Mouse (Mus musculus) embryonic facial prominence, embryonic 15.5 days (tissue): ENCODE measurements around the gene Zfp319. TPM values are rescaled to one million over a fixed set of nuclear protein-coding genes. Genes with fewer than 3 reads are reported as not detected.

Experiments used
- ATAC-seq: fragments of 200-750 bp; cut with Nextera tagmentation; 2 replicates; pipeline ENCODE4 v1.8.0; 2017; ENCODE audit warnings: low read depth, moderate TSS enrichment; ENCODE audit not compliant: insufficient number of reproducible peaks, low FRiP score, low TSS enrichment
- H3K27ac ChIP-seq: fragments of 300-500 bp; sonication (generic); replicated peaks from 2 replicates; pipeline ENCODE4 v1.5.1; 2015; ENCODE audit warnings: mild to moderate bottlenecking, inconsistent platforms
- H3K27me3 ChIP-seq: fragments of 300-500 bp; sonication (generic); 2 replicates; pipeline ENCODE4 v1.6.1; 2015; ENCODE audit warnings: inconsistent platforms
- H3K36me3 ChIP-seq: fragments of 300-500 bp; sonication (generic); 2 replicates; pipeline ENCODE4 v1.6.1; 2015; ENCODE audit warnings: mild to moderate bottlenecking, inconsistent platforms
- H3K4me1 ChIP-seq: fragments of 300-500 bp; sonication (generic); 2 replicates; pipeline ENCODE4 v1.6.1; 2015; ENCODE audit warnings: inconsistent platforms
- H3K4me2 ChIP-seq: fragments of 300-500 bp; sonication (generic); replicated peaks from 2 replicates; pipeline ENCODE4 v1.6.1; 2015; ENCODE audit warnings: mild to moderate bottlenecking, inconsistent platforms
- H3K4me3 ChIP-seq: fragments of 300-500 bp; sonication (generic); replicated peaks from 2 replicates; pipeline ENCODE4 v1.5.1; 2015; ENCODE audit warnings: mild to moderate bottlenecking, inconsistent platforms
- H3K9ac ChIP-seq: fragments of 300-500 bp; sonication (generic); 2 replicates; pipeline ENCODE4 v1.6.1; 2015; ENCODE audit warnings: inconsistent platforms
- H3K9me3 ChIP-seq: fragments of 300-500 bp; sonication (generic); replicated peaks from 2 replicates; pipeline ENCODE4 v1.6.1; 2016; ENCODE audit warnings: inconsistent platforms
- WGBS: fragments of 180-500 bp; shearing (Covaris S2); methylation state at CpG from one replicate; pipeline ENCODE4 v1.1.7; 2015; 5-methylcytosine and 5-hydroxymethylcytosine counted together
- polyA plus RNA-seq: library from polyadenylated mRNA; unstranded; fragments of >200 nt; fragmentation: Nextera tagmentation; extraction: Ambion mirVana; gene quantifications from 2 replicates; pipeline ENCODE4 v1.2.1, GENCODE M21; 2015

Zfp319 gene
- polyA plus RNA-seq, 1 experiment from 2014 or later, result 10.2 TPM

DNA sequence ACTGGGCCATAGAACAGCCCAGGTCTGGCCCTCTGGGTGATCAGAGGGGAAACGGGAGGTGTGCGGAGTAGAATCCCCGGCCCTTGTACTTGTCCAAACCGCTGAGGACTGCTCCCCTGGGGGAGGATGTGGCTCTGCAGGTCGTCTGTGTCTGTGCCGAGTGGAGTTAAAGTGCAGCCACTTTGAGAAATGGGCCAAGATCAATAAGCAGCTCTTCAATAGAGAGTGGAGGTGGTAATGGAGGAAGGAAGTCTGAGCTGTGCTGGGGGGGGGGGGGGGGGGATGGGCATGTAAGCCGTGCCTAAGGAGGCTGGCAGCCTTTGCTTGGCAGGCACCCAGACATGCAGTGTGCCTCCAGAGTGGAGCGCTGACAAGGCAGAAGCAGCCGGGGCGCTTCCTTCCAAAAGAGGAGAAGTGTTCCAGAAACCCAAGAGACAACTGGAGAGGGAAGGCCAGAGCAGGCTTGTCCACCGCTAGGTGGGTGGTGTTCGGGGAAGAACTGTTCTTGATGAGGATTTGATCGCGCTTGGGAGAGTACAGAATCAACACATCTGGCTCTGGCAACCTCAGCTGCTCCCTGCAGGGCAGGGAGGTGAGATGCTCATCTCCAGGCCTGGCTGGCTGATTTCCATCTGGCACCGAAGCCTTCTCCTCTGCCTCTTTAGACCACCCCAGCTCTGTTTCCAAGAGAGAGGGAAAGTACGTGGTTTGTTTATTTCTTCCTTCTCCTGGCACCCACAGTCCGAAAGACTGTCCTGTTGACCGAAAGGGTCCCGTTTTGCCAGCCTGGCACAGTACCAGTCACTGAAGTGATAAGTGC, 17.3 kb upstream of the Zfp319 start:
- Histone ChIP-seq H3K27ac (0 out of 2 replicates have a peak overlapping the region, but pooled peaks have one; percentile 14), H3K4me2 (peak overlapping the region; percentile 10; the same call in 1 of the 2 replicates), H3K36me3 (peaks cover 25% of the 10 kb centered on the region), H3K4me1 (peaks cover 46% of the 10 kb centered on the region), H3K27me3 (peaks cover 25% of the 10 kb centered on the region), H3K4me3 (no peak overlapping the region), H3K9ac (no peak overlapping the region), H3K9me3 (no peaks in the 10 kb centered on the region)
- WGBS, result 36% methylated on average over 19 of the region's 19 CpGs
- no peak for ATAC-seq

GRCm38 (mm10) chr8:95348356-95348755, 16.6 kb upstream of the Zfp319 start:
- WGBS, result 72% methylated on average over 2 of the region's 2 CpGs
- Histone ChIP-seq H3K9me3 (no peaks in the 10 kb centered on the region), H3K36me3 (peaks cover 31% of the 10 kb centered on the region), H3K9ac (no peak overlapping the region), H3K4me1 (peaks cover 41% of the 10 kb centered on the region), H3K4me2 (no peak overlapping the region), H3K27ac (no peak overlapping the region), H3K4me3 (no peak overlapping the region), H3K27me3 (peaks cover 19% of the 10 kb centered on the region)
- no peak for ATAC-seq

- Histone ChIP-seq H3K4me1 (peaks cover 28% of the 10 kb centered on the region), H3K4me3 (no peak overlapping the region), H3K9ac (no peak overlapping the region), H3K36me3 (peaks cover 39% of the 10 kb centered on the region), H3K4me2 (no peak overlapping the region), H3K9me3 (no peaks in the 10 kb centered on the region), H3K27me3 (peaks cover 10% of the 10 kb centered on the region), H3K27ac (0 out of 2 replicates have a peak overlapping the region, but pooled peaks have one; percentile 30)
- WGBS, result 36% methylated on average over 8 of the region's 8 CpGs
- ATAC-seq, result 0 out of 2 replicates have a peak, but pooled peaks have one; percentile 12
Observed at GRCm38 (mm10) chr8:95346643-95347545, 15.1 kb upstream of the Zfp319 start.

GRCm38 (mm10) chr8:95344668-95345067, 12.9 kb upstream of the Zfp319 start:
- H3K9me3 ChIP-seq, result no peaks in the 10 kb centered on the region
- peaks cover 17% of the 10 kb centered on the region for H3K4me1 ChIP-seq
- H3K4me2 ChIP-seq, result no peak overlapping the region
- no peak overlapping the region for H3K9ac ChIP-seq
- H3K27me3 ChIP-seq, result no peaks in the 10 kb centered on the region
- 66% methylated on average over 6 of the region's 6 CpGs for WGBS
- H3K36me3 ChIP-seq, result peaks cover 59% of the 10 kb centered on the region
- H3K27ac ChIP-seq, result no peak overlapping the region
- no peak overlapping the region for H3K4me3 ChIP-seq
- no peak for ATAC-seq

GRCm38 (mm10) chr8:95341721-95342120, 10.0 kb upstream of the Zfp319 start:
- H3K9ac ChIP-seq, result no peak overlapping the region
- peaks cover 77% of the 10 kb centered on the region for H3K36me3 ChIP-seq
- no peaks in the 10 kb centered on the region for H3K4me1 ChIP-seq
- H3K9me3 ChIP-seq, result no peaks in the 10 kb centered on the region
- no peak for ATAC-seq
- 72% methylated on average over 5 of the region's 5 CpGs for WGBS
- H3K4me2 ChIP-seq, result no peak overlapping the region
- no peak overlapping the region for H3K4me3 ChIP-seq
- no peak overlapping the region for H3K27ac ChIP-seq
- H3K27me3 ChIP-seq, result no peaks in the 10 kb centered on the region

GRCm38 (mm10) chr8:95336363-95336762, 4.6 kb upstream of the Zfp319 start:
- H3K27me3 ChIP-seq, result no peaks in the 10 kb centered on the region
- H3K9ac ChIP-seq, result no peak overlapping the region
- H3K4me3 ChIP-seq, result no peak overlapping the region
- H3K27ac ChIP-seq, result no peak overlapping the region
- peaks cover 47% of the 10 kb centered on the region for H3K36me3 ChIP-seq
- peaks cover 11% of the 10 kb centered on the region; the same call in 1 of the 2 replicates for H3K4me1 ChIP-seq
- no peak for ATAC-seq
- H3K9me3 ChIP-seq, result no peaks in the 10 kb centered on the region
- H3K4me2 ChIP-seq, result no peak overlapping the region

DNA sequence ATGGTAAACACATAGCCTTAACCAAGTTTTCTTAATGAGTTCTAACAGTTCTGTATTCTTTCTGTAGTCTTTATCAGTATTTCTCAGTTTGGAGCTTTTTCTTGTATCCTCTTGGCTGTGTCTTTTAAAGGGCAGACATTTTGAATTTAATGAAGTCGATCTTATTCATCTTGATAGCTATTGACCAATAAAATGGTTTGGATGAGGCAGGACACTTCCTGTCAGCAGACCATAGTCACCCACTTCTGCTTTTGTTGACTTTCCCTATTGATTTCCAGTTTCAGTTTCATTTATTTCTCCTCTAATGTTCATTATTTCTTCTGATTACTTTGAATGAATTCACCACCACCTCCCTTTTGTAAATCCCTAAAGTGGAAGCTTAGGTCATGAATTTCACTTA, 4.0 kb upstream of the Zfp319 start:
- Histone ChIP-seq H3K4me3 (no peak overlapping the region), H3K4me1 (peaks cover 14% of the 10 kb centered on the region), H3K9me3 (no peaks in the 10 kb centered on the region), H3K9ac (no peak overlapping the region), H3K27ac (no peak overlapping the region), H3K4me2 (no peak overlapping the region), H3K27me3 (no peaks in the 10 kb centered on the region), H3K36me3 (peaks cover 42% of the 10 kb centered on the region)
- 84% methylated on average over 1 of the region's 1 CpGs for WGBS
- ATAC-seq, result no peak

DNA sequence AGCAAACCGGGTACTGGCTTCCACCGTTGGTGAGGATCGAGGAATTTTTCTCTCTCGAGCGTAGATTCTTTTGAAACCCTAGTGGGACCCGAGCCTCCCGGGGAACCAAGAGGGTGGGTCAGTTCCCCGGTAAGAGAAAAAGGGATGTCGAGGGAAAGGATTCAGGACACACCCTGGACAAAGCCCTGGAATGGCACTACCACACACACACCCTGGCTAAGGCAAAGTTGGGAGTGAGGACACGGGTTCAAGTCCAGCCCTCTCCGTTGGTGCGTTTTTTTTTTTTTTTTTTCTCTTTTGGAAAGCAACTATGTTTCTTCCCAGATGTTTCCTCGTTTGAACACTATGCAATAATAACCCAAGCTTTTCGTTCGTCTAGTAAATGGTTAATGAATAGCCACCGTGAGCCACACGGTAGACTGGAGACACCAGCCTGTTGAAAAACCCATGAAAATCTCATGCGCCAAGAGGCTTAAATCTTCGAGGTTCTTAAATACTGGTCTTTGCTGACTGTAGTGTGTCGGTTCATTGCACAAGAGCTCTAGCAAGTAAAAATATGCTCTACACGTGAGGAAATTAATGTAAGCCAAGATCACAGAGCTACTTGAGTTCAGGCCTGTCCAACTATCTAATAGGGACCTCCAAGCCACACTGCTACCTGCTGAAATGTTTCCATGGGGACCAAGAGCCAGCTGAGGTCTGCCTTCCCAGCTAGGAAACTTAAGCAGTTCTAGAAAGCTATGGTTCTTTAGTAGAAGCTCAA, 868 bp upstream of the Zfp319 start:
- Histone ChIP-seq H3K4me3 (peak overlapping the region; percentile 85), H3K27ac (peak overlapping the region; percentile 98), H3K9me3 (no peaks in the 10 kb centered on the region), H3K4me1 (peaks cover 28% of the 10 kb centered on the region), H3K4me2 (peak overlapping the region; percentile 80), H3K27me3 (no peaks in the 10 kb centered on the region), H3K9ac (peak overlapping the region; percentile 54), H3K36me3 (peaks cover 34% of the 10 kb centered on the region)
- ATAC-seq, result no peak
- WGBS, result 19% methylated on average over 21 of the region's 21 CpGs

DNA sequence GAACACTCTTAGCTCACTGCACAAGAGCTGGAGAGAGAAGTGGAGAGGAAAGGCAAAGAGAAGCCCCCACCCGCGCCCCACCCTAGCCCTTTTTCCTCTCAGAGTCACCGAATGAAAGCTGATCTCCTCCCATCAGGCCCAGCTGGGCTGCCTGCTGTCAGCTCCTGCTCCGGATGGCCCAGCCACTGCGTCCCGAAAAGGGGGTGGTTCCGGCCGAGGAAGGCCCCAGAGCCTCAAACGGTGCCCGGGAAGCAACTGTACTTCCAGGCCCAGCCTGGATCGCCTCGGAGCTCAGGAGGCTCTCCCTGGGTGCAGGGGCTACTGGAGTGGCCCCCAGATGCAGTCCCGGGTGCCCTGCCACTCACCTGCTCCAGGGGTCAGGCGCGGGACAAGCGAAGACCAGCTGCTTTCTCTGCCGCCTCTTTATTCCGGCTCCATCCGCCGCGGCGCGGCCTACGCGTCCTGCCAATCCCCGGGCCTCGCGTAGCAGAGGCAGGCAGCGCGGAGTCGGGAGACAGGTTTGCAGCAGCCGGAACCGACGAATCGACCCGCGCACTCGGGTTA, 512 bp downstream of the Zfp319 start:
- H3K36me3 ChIP-seq, result peaks cover 45% of the 10 kb centered on the region
- WGBS, result under 1% methylated on average over 38 of the region's 38 CpGs

DNA sequence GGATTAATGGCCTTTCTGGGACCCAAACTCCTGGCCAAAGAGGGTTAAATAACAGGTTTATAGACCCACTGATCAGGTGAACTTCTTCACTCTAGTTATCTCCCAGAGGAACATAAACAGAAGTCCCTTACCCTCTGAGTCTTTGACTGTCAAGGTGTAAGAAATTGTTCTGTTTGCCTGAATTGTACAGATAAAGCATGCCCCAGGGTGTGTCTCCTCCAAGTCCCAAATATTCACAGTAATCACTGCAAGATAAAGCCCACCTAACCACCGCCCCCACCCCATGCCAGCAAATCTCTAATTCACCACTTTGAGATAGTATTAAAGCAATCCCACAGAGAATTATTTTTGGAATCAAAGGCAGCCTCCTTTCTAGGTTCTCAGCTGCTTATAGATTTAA, 1.4 kb downstream of the Zfp319 start:
- 44% methylated on average over 1 of the region's 1 CpGs for WGBS
- peaks cover 53% of the 10 kb centered on the region for H3K36me3 ChIP-seq
- no peak overlapping the region for H3K27ac ChIP-seq
- H3K4me2 ChIP-seq, result peak overlapping the region; percentile 80
- no peaks in the 10 kb centered on the region for H3K9me3 ChIP-seq
- ATAC-seq, result no peak
- H3K4me1 ChIP-seq, result peaks cover 28% of the 10 kb centered on the region
- peak overlapping the region; percentile 78 for H3K9ac ChIP-seq
- peak overlapping the region; percentile 85 for H3K4me3 ChIP-seq
- H3K27me3 ChIP-seq, result no peaks in the 10 kb centered on the region

More for the DNA sequence above, 512 bp downstream of the Zfp319 start:
- Histone ChIP-seq H3K27ac (peak overlapping the region; percentile 98), H3K27me3 (no peaks in the 10 kb centered on the region), H3K9ac (peak overlapping the region; percentile 78), H3K9me3 (no peaks in the 10 kb centered on the region), H3K4me2 (peak overlapping the region; percentile 80), H3K4me1 (peaks cover 28% of the 10 kb centered on the region), H3K4me3 (peak overlapping the region; percentile 85)
- ATAC-seq, result peak; percentile 51
